Mouse (Mus musculus) lung, postnatal 10 days (tissue): ENCODE results near the gene Tmem217.
"Not testable (repeated sequence)": the region's sequence is repeated elsewhere in the genome, so short reads cannot be mapped to it uniquely, and the experiment has no call there.

ENCODE experiments used
- DNase-seq: peaks from one replicate; pipeline ENCODE4 v3.0.0; 2021

Gene Tmem217

GRCm38 (mm10) chr17:29548994-29549393, 3.2 kb downstream of the Tmem217 start:
- DNase-seq, result no peak

GRCm38 (mm10) chr17:29548494-29548893, 3.7 kb downstream of the Tmem217 start:
- DNase-seq, result no peak

GRCm38 (mm10) chr17:29545241-29545640, 6.9 kb downstream of the Tmem217 start:
- no peak for DNase-seq

GRCm38 (mm10) chr17:29544064-29544463, 8.1 kb downstream of the Tmem217 start:
- DNase-seq, result no peak

- DNase-seq, result no peak
Observed at GRCm38 (mm10) chr17:29542831-29543690, 9.1 kb downstream of the Tmem217 start.

- DNase-seq, result peak; percentile 88
Observed at GRCm38 (mm10) chr17:29541419-29541818, 10.8 kb downstream of the Tmem217 start.

GRCm38 (mm10) chr17:29540426-29540825, 11.8 kb downstream of the Tmem217 start:
- no peak for DNase-seq

GRCm38 (mm10) chr17:29533866-29534265, 18.3 kb downstream of the Tmem217 start:
- DNase-seq, result no peak

GRCm38 (mm10) chr17:29531757-29532384, 20.3 kb downstream of the Tmem217 start:
- DNase-seq, result peak; percentile 15

- no peak for DNase-seq
Observed at GRCm38 (mm10) chr17:29531278-29531677, 20.9 kb downstream of the Tmem217 start.

- no peak for DNase-seq
Observed at GRCm38 (mm10) chr17:29530508-29530907, 21.7 kb downstream of the Tmem217 start.

- peak; percentile 51 for DNase-seq
Observed at GRCm38 (mm10) chr17:29528568-29529187, 23.5 kb downstream of the Tmem217 start.

- DNase-seq, result no peak
Observed at GRCm38 (mm10) chr17:29525613-29526012, 26.6 kb downstream of the Tmem217 start.

- DNase-seq, result no peak
Observed at GRCm38 (mm10) chr17:29519731-29520130, 32.5 kb downstream of the Tmem217 start.

- not testable (repeated sequence) for DNase-seq
Observed at GRCm38 (mm10) chr17:29518665-29519064, 33.5 kb downstream of the Tmem217 start.

GRCm38 (mm10) chr17:29514435-29514834, 37.8 kb downstream of the Tmem217 start:
- DNase-seq, result peak; percentile 88

GRCm38 (mm10) chr17:29513044-29513730, 39.0 kb downstream of the Tmem217 start:
- peak; percentile 88 for DNase-seq

- DNase-seq, result no peak
Observed at GRCm38 (mm10) chr17:29510691-29511090, 41.5 kb downstream of the Tmem217 start.

- no peak for DNase-seq
Observed at GRCm38 (mm10) chr17:29508927-29509608, 43.1 kb downstream of the Tmem217 start.

GRCm38 (mm10) chr17:29503700-29504099, 48.5 kb downstream of the Tmem217 start:
- no peak for DNase-seq

- DNase-seq, result no peak
Observed at GRCm38 (mm10) chr17:29502669-29503665, 49.2 kb downstream of the Tmem217 start.
